In the genomic region with DNA sequence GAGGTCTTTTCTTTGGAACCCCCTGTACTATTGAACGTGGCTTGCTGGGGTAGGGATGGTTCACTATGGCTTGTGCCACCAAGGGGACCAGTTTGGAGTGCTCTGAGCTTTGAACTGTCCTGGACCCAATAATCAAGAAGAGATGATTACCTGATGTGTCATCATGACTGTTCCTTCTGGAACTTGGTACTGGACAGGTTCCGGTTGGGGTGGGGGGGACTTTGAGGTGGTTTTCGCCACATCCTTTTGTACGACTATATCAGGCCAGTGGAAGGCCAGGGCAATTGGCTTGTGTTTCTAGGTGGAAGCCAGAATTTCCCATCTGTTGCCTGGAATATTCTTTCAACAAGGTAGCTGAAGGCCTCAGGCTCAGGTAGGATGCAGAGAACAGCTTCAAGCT, we compare ENCODE assay signal across 12 mouse cellular contexts. TPM values are rescaled to one million over a fixed set of nuclear protein-coding genes. Genes with fewer than 3 reads are reported as not detected.
"Had no signal": no experiment of that assay in that cellular context is flagged by ENCODE, and none has a peak within 500 bp of the region (broad histone marks: within the 10 kb centered on the region; RNA-seq: fewer than 3 reads in every experiment).

No protein-coding gene starts in this region.

- DNase-seq: kidney, adult 9 months; kidney, postnatal 10 days; layer of hippocampus, adult 9-11 months; layer of hippocampus, postnatal 36 days; lung, postnatal 14 days; retina, postnatal 1 day; right cerebral cortex, postnatal 4 days; thymus, postnatal 14 days had no signal

- H3K27ac ChIP-seq: liver, embryonic 12.5 days; midbrain, embryonic 12.5 days had no signal

- H3K36me3 ChIP-seq: limb, embryonic 15.5 days; liver, embryonic 12.5 days; midbrain, embryonic 12.5 days had no signal

- H3K4me1 ChIP-seq: midbrain, embryonic 12.5 days had no signal

- H3K9me3 ChIP-seq: limb, embryonic 15.5 days; liver, embryonic 12.5 days; midbrain, embryonic 12.5 days had no signal

- H3K27me3 ChIP-seq: limb, embryonic 15.5 days had no signal

RNA-seq across cellular contexts. Expression of gene Rab33a, which starts 55.4 kb away (rescaled TPM):
- total RNA-seq: neutrophil, adult 5-6 weeks had no signal
